Mouse (Mus musculus): ENCODE measurements at regions not wholly inside any gene's neighbourhood (a gene's known extent, or its start where the extent isn't known, plus 50 kb on each side); places are given as distances from the start of the nearest gene placed in this dataset.

DNA sequence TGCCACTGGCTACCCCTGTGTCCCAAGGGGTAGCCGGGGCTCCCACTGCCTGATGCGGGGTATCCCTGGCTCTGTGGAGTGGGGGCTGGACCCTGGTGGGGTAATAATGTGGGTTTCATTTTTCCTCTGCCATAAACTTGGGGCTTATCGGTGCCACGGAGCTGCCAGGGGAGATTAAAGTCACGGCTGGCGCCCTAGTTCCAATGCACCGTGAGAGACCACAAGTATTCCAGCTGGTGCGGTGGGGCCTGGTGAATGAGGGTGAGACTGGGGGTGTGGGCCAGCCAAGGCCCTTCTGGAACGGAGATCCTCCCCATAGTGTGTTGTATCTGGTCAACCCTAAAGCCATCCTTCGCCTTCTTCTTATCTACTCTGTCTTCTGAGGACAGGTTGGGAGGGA is 153.3 kb downstream of the Pja1 start:
- Histone ChIP-seq H3K4me1 (peaks cover 29% of the 10 kb centered on the region), H3K9me3 (no peaks in the 10 kb centered on the region), H3K27ac (replicated peaks) (0 out of 2 replicates have a peak overlapping the region, but pooled peaks have one; percentile 35), H3K27me3 (replicated peaks; ENCODE audit: low read depth, poor library complexity, severe bottlenecking) (peaks cover 100% of the 10 kb centered on the region), H3K4me3 (no peak overlapping the region), H3K36me3 (replicated peaks) (no peaks in the 10 kb centered on the region)
- no peak for DNase-seq (ENCODE audit: low spot score)
- 78% methylated on average over 10 of the region's 10 CpGs for WGBS

DNA sequence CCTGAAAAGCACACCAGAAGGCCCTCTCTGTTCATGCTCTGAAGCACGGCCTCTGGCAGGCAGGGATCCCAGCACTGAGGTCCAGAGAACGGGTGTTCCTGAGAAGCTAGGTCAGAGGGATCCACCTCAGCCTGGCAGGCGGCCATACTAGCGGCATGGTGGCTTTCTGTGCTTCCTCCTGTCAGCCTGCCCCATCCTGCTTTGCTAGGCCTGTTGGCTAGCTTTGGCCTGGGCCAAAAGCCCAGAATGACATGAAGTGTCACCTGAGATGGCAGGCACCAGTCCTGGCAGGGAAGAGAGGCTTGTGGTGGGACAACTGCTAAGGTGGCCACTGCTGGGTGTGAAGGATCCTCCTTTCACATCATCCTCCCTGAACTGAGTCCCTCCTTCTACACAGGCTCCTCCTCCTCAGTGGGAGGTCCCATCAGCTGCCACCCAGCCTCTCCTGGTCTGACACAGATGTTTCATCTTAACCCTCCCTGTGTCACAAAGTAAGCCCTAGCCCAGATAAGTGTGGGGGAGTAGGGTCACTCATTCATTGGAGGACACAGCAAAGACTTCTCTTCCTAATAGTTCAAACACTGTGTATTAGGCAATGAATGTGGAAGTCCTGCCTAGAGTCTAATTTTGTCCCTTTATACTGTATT is 154.5 kb downstream of the Pja1 start:
- 0 out of 2 replicates have a peak overlapping the region, but pooled peaks have one; percentile 8 for H3K27ac ChIP-seq (replicated peaks)
- H3K4me1 ChIP-seq = peaks cover 29% of the 10 kb centered on the region
- no peak for DNase-seq (ENCODE audit: low spot score)
- peaks cover 99% of the 10 kb centered on the region for H3K27me3 ChIP-seq (replicated peaks; ENCODE audit: low read depth, poor library complexity, severe bottlenecking)
- H3K4me3 ChIP-seq = no peak overlapping the region
- WGBS = 73% methylated on average over 4 of the region's 4 CpGs
- H3K36me3 ChIP-seq (replicated peaks) = no peaks in the 10 kb centered on the region
- H3K9me3 ChIP-seq = no peaks in the 10 kb centered on the region

DNA sequence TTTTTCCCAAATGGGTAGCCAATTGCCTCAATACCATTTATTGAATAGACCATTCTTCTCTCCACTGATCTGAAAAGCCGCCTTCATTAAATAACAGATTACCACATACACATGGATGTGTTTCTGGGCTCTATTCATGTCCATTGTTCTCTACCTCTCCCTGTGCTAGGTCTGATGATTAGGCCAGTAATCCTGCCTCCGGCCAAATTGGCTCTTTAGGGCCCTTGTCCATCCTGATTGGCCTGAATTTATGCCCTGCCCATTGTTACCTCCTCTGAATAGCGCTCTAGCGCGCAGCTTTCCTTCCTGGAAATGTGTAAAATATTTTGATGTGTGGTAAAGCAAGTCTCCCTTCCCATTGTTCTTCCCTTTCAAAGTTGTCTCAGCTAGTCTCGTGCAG is 163.2 kb downstream of the Efnb1 start:
- Histone ChIP-seq H3K36me3 (replicated peaks) (no peaks in the 10 kb centered on the region), H3K27ac (replicated peaks) (no peak overlapping the region), H3K9me3 (no peaks in the 10 kb centered on the region), H3K27me3 (replicated peaks; ENCODE audit: low read depth, poor library complexity, severe bottlenecking) (peaks cover 97% of the 10 kb centered on the region), H3K4me3 (no peak overlapping the region), H3K4me1 (no peaks in the 10 kb centered on the region)
- no peak for DNase-seq (ENCODE audit: low spot score)
- WGBS = 52% methylated on average over 6 of the region's 6 CpGs

DNA sequence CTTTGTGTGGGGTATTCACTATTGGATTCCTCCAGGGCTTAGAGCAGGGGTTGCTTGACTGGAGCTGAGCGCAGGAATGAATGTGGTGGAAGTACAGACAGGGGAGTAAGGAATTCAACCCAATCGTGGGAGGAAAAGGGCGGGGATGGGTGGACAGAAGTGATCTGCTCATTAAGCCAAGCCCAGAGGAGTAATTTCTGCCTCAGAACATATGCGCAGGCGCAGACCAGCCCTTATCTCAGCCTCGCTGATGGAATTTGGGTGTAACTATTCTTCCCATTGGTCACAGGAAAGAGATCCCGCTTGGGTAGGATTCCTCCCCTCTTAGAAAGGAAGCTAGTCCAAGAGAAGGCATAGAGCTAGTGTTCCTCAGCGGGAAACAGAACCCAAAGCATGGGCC is 158.8 kb downstream of the Efnb1 start:
- peaks cover 15% of the 10 kb centered on the region for H3K4me1 ChIP-seq
- DNase-seq (ENCODE audit: low spot score) = no peak
- H3K27ac ChIP-seq (replicated peaks) = no peak overlapping the region
- H3K36me3 ChIP-seq (replicated peaks) = no peaks in the 10 kb centered on the region
- H3K4me3 ChIP-seq = no peak overlapping the region
- 76% methylated on average over 8 of the region's 8 CpGs for WGBS
- peaks cover 99% of the 10 kb centered on the region for H3K27me3 ChIP-seq (replicated peaks; ENCODE audit: low read depth, poor library complexity, severe bottlenecking)
- no peaks in the 10 kb centered on the region for H3K9me3 ChIP-seq

DNA sequence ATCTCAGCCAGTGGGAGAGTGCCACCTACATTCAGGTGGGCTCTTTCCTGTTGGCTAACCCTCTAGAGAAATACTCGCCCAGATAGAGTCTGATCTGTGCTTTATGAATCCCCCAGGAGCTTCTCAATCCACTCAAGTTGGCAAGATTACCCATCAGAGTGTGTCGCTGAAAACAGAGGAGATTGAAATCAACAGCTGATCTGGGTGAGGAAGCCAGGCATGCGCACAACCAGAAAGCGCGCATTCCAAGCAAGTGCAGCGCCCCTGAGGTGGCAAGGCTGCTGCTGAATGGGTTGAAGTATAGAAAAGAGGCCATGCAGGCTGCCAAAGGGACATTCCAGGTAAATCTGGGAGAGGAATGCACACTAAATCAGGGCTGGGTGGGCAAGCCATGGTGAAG is 158.0 kb downstream of the Efnb1 start:
- WGBS = 71% methylated on average over 6 of the region's 6 CpGs
- Histone ChIP-seq H3K27me3 (replicated peaks; ENCODE audit: low read depth, poor library complexity, severe bottlenecking) (peaks cover 99% of the 10 kb centered on the region), H3K4me1 (peaks cover 15% of the 10 kb centered on the region)

DNA sequence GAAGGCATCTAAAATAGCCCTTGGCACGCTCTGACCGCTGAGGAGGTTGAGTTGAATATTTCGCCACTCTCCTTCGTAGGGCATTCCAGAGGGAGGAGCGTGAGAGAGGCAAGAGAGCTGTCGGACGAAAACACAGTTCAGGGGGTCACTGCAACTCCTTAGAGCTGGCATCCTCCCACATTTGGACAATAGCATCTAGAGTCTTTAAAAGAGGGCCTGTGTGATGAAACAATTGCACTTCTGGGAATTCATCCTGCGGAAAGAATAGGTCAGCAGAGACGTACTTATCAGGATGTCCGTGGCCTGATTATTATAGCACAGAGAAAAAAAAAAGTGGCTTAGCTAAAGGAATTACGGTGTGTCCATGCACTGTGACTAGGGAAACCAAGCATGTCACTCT is 156.8 kb downstream of the Efnb1 start:
- Histone ChIP-seq H3K4me3 (no peak overlapping the region), H3K4me1 (peaks cover 15% of the 10 kb centered on the region), H3K36me3 (replicated peaks) (no peaks in the 10 kb centered on the region), H3K27me3 (replicated peaks; ENCODE audit: low read depth, poor library complexity, severe bottlenecking) (peaks cover 100% of the 10 kb centered on the region), H3K9me3 (no peaks in the 10 kb centered on the region), H3K27ac (replicated peaks) (no peak overlapping the region)
- WGBS = 67% methylated on average over 11 of the region's 11 CpGs
- no peak for DNase-seq (ENCODE audit: low spot score)

More for the DNA sequence above, 158.0 kb downstream of the Efnb1 start:
- Histone ChIP-seq H3K9me3 (no peaks in the 10 kb centered on the region), H3K4me3 (no peak overlapping the region), H3K36me3 (replicated peaks) (no peaks in the 10 kb centered on the region), H3K27ac (replicated peaks) (no peak overlapping the region)
- no peak for DNase-seq (ENCODE audit: low spot score)

DNA sequence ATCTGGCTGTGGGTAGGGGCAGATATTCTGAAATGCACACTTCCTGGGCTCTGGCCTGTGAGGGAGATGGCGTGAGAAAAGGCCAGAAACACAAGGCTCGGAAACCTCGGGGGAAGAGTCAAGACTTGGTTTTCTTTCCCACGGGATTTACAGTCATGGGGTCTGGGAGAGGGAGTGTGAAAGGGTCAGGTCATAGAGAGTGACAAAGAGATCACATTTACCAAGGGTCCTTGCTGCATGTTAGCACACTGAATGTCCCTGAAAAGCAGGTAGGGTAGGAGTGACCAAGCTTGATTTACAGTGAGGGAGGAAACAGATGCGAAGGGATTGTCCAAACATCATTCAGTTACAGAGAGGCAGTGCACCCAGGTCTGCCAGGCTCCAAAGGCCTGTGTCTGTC is 156.0 kb downstream of the Efnb1 start:
- Histone ChIP-seq H3K27me3 (replicated peaks; ENCODE audit: low read depth, poor library complexity, severe bottlenecking) (peaks cover 100% of the 10 kb centered on the region), H3K36me3 (replicated peaks) (no peaks in the 10 kb centered on the region), H3K9me3 (no peaks in the 10 kb centered on the region), H3K4me1 (peaks cover 15% of the 10 kb centered on the region), H3K4me3 (no peak overlapping the region), H3K27ac (replicated peaks) (peak overlapping the region; percentile 35; the same call in 1 of the 2 replicates)
- DNase-seq (ENCODE audit: low spot score) = no peak
- 64% methylated on average over 5 of the region's 5 CpGs for WGBS

DNA sequence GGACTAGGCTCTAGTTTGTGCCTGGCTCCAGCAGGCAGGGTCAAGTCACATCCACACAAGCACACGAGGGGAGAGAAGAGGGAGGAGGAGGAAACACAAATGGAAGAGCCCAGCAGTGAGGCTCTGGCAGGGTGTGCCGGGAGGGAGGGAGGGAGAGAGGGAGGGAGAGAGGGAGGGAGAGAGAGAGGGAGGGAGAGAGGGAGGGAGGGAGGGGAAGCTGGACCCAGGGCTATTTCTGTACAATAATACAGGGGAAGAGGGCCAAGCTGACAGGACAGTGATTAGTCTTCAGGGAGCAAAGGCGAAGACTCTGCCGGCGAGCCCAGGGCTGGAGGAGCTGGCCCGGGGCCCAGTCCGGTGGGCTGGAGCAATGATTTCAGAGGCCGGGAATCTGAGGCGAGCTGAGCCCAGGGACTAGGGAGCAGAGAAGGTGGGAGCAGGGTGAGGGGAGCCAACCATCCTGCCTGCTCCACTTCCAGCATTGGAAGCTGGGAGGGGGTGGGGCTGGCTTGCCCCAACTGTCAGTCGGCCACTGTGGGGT is 155.6 kb downstream of the Efnb1 start:
- DNase-seq (ENCODE audit: low spot score) = peak; percentile 17
- Histone ChIP-seq H3K27me3 (replicated peaks; ENCODE audit: low read depth, poor library complexity, severe bottlenecking) (peaks cover 100% of the 10 kb centered on the region), H3K4me1 (peaks cover 15% of the 10 kb centered on the region)

DNA sequence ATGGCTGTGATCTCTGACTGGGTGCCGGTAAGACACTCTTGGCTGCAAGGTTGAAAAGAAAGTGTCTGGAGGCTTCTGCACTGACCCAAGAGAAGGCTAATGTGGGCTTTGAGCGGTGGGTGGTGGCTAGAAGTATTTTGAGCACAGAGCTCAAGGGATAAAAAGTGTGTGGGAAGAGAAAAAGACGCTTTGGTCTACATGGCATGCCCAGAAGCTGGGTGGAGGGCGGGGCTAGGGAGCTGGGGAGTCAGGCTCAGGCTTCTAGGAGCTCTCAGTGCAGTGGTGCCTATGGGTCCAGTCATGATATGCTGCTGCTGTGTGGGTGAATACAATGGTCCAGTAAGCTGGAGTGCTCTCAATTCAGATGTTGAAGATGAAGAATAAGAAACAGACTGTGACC is 152.1 kb downstream of the Efnb1 start:
- DNase-seq (ENCODE audit: low spot score) = no peak
- no peak overlapping the region for H3K27ac ChIP-seq (replicated peaks)
- H3K4me1 ChIP-seq = peaks cover 30% of the 10 kb centered on the region
- H3K27me3 ChIP-seq (replicated peaks; ENCODE audit: low read depth, poor library complexity, severe bottlenecking) = peaks cover 100% of the 10 kb centered on the region
- H3K36me3 ChIP-seq (replicated peaks) = no peaks in the 10 kb centered on the region
- no peaks in the 10 kb centered on the region for H3K9me3 ChIP-seq
- no peak overlapping the region for H3K4me3 ChIP-seq
- 82% methylated on average over 4 of the region's 4 CpGs for WGBS

More for the DNA sequence above, 155.6 kb downstream of the Efnb1 start:
- 39% methylated on average over 8 of the region's 10 CpGs for WGBS
- H3K9me3 ChIP-seq = no peaks in the 10 kb centered on the region
- peak overlapping the region; percentile 35; the same call in 1 of the 2 replicates for H3K27ac ChIP-seq (replicated peaks)
- no peak overlapping the region for H3K4me3 ChIP-seq
- H3K36me3 ChIP-seq (replicated peaks) = no peaks in the 10 kb centered on the region

DNA sequence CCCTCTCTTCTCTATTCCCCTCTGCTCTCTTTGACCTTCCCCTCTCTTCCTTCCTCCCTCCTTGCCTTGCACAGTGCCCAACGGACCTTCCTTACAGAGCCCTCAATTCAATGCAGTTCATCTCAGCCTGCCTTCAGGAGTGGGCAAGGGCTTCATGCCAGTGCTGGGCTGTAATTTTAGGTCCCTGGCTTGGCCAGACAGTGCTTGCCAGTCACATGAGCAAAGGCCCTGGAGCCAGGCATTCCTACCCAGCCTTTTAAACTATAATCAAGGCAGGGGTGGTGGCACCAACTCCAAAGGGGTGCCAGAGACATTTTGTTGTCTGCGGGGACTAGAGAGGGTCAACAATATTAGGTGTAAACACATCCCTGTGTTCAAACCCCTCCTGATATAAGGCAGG is 150.9 kb downstream of the Efnb1 start:
- WGBS = 81% methylated on average over 2 of the region's 2 CpGs
- no peak for DNase-seq (ENCODE audit: low spot score)
- Histone ChIP-seq H3K9me3 (no peaks in the 10 kb centered on the region), H3K36me3 (replicated peaks) (no peaks in the 10 kb centered on the region), H3K27ac (replicated peaks) (no peak overlapping the region), H3K4me1 (peaks cover 26% of the 10 kb centered on the region), H3K4me3 (no peak overlapping the region), H3K27me3 (replicated peaks; ENCODE audit: low read depth, poor library complexity, severe bottlenecking) (peaks cover 100% of the 10 kb centered on the region)

DNA sequence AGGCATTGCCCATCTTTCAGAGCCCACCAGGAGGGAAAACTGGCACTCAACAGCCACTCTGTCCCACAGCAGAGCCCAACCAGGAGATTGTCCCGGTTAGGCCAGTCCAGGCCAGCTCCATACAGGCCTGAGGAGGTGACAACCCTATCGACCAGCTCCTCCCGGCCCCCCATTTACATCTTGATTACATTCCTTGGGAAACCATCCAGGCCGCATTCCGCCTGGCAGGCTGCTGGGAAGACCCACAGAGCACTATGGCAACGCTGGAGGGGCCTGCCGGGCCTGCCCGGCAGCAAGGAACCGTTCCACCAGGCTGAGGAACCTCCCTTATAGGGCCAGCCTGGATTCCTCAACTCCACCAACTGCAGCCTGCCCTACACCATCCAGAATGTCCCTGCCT is 149.7 kb downstream of the Efnb1 start:
- H3K27ac ChIP-seq (replicated peaks) = peak overlapping the region; percentile 65
- H3K9me3 ChIP-seq = no peaks in the 10 kb centered on the region
- peak; percentile 69 for DNase-seq (ENCODE audit: low spot score)
- WGBS = 22% methylated on average over 9 of the region's 9 CpGs
- H3K4me3 ChIP-seq = no peak overlapping the region
- no peaks in the 10 kb centered on the region for H3K36me3 ChIP-seq (replicated peaks)
- H3K4me1 ChIP-seq = peaks cover 21% of the 10 kb centered on the region
- peaks cover 100% of the 10 kb centered on the region for H3K27me3 ChIP-seq (replicated peaks; ENCODE audit: low read depth, poor library complexity, severe bottlenecking)

DNA sequence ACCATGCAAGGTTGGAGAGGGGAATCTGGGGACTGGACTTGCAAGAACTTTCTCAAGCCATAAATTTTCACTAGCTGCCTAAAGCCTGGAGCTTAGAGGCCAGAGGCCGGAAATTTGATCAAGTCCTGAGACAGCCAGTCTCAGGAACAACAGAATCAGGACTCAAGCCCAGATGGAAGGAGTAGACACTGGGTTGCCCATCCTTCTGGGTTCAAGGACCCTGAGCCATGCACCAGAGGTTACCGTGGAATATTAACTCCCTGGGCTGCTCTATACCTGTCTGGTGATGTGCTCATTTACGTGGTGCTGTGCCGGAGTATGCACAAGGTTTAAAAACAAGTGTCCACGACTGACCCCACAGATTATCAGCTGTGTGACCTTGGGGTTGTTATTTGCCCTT is 145.1 kb downstream of the Efnb1 start:
- H3K27ac ChIP-seq (replicated peaks) = no peak overlapping the region
- 79% methylated on average over 5 of the region's 5 CpGs for WGBS
- peaks cover 98% of the 10 kb centered on the region for H3K27me3 ChIP-seq (replicated peaks; ENCODE audit: low read depth, poor library complexity, severe bottlenecking)

DNA sequence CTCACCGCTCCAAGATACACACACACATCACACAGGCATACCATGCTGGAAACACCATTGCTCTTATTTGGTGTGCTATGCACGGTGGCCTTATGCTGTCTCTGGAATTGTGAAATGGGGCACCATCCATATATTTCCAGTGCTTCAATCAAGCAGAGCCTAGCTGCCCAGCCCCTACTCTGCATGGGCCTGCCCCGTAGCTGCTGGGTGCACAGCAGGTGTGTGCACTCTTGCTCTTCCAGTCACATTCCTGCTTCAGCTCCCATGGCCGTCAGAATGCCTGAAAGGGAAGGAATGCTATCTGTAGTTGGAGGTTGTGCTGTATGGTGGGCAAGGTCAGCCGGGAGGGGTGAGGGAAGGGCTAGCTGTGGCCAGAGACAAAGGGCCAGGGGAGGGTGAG is 144.6 kb downstream of the Efnb1 start:
- no peaks in the 10 kb centered on the region for H3K9me3 ChIP-seq
- 52% methylated on average over 5 of the region's 5 CpGs for WGBS

More for the DNA sequence above, 145.1 kb downstream of the Efnb1 start:
- DNase-seq (ENCODE audit: low spot score) = no peak
- Histone ChIP-seq H3K9me3 (no peaks in the 10 kb centered on the region), H3K36me3 (replicated peaks) (no peaks in the 10 kb centered on the region), H3K4me1 (peaks cover 20% of the 10 kb centered on the region), H3K4me3 (no peak overlapping the region)

More for the DNA sequence above, 144.6 kb downstream of the Efnb1 start:
- no peak overlapping the region for H3K27ac ChIP-seq (replicated peaks)
- H3K4me3 ChIP-seq = no peak overlapping the region
- peaks cover 98% of the 10 kb centered on the region for H3K27me3 ChIP-seq (replicated peaks; ENCODE audit: low read depth, poor library complexity, severe bottlenecking)
- no peak for DNase-seq (ENCODE audit: low spot score)
- H3K36me3 ChIP-seq (replicated peaks) = no peaks in the 10 kb centered on the region
- peaks cover 15% of the 10 kb centered on the region for H3K4me1 ChIP-seq

All from embryonic facial prominence, embryonic 10.5 days (tissue).